Mouse (Mus musculus) duodenum, adult 2 months (tissue): Measurements from ENCODE around the gene Fam216a. TPM values are rescaled to one million over a fixed set of nuclear protein-coding genes. Genes with fewer than 3 reads are reported as not detected.

Experiments used
- polyA plus RNA-seq: library from polyadenylated mRNA; depleted of rRNA; stranded (reverse); fragments of >200 nt; gene quantifications from 2 replicates; pipeline ENCODE4 v1.2.3, GENCODE M21; 2012; ENCODE audit warnings: low replicate concordance; rRNA removed

The Fam216a gene
- 3.7 and 4.5 TPM in 2 replicates for polyA plus RNA-seq

GRCm38 (mm10) chr5:122372192-122372769 is at the start of gene Fam216a:
Gene Fam216a, minus strand, starts transcription at chr5:122372364.

GRCm38 (mm10) chr5:122421271-122422068 is 49.3 kb upstream of the Fam216a start, which contains the start of gene Anapc7:
Gene Anapc7, plus strand, starts transcription at chr5:122421693.

GRCm38 (mm10) chr5:122391786-122392180 is 19.6 kb upstream of the Fam216a start, which contains the start of gene Arpc3:
Gene Arpc3, plus strand, starts transcription at chr5:122391878.

GRCm38 (mm10) chr5:122371591-122372191 is 473 bp downstream of the Fam216a start, which contains the start of gene Gpn3:
Gene Gpn3, plus strand, starts transcription at chr5:122371876.

GRCm38 (mm10) chr5:122353807-122354491 is 18.2 kb downstream of the Fam216a start, which contains the start of the genes Rad9b and Vps29:
Gene Rad9b, minus strand, starts transcription at chr5:122354233.
Gene Vps29, plus strand, starts transcription at chr5:122354369.

Other genes with a start within 250 kb of the Fam216a start
- 0.08 TPM in 1 of 2 replicates, not detected in the other for gene Ccdc63, start 231.5 kb downstream of the Fam216a start, polyA plus RNA-seq
- gene Ppp1cc, start 214.1 kb downstream of the Fam216a start, polyA plus RNA-seq, result 36.6 and 51.9 TPM in 2 replicates
- 3.7 and 9.3 TPM in 2 replicates for gene Hvcn1, start 165.6 kb downstream of the Fam216a start, polyA plus RNA-seq
- gene Tctn1, start 107.9 kb downstream of the Fam216a start, polyA plus RNA-seq, result 5.9 and 16.3 TPM in 2 replicates
- 17.6 and 27.1 TPM in 2 replicates for gene Pptc7, start 88.0 kb downstream of the Fam216a start, polyA plus RNA-seq
- 0.62 and 0.91 TPM in 2 replicates for gene Rad9b, start 18.1 kb downstream of the Fam216a start, polyA plus RNA-seq
- 10.9 and 15.5 TPM in 2 replicates for gene Vps29, start 18.0 kb downstream of the Fam216a start, polyA plus RNA-seq
- 29.6 and 46.4 TPM in 2 replicates for gene Gpn3, start 488 bp downstream of the Fam216a start, polyA plus RNA-seq
- gene Arpc3, start 19.5 kb upstream of the Fam216a start, polyA plus RNA-seq, result 94.7 and 156 TPM in 2 replicates
- gene Anapc7, start 49.3 kb upstream of the Fam216a start, polyA plus RNA-seq, result 15.3 and 17.0 TPM in 2 replicates
- 57.1 and 66.6 TPM in 2 replicates for gene Atp2a2, start 129.9 kb upstream of the Fam216a start, polyA plus RNA-seq
- 0.15 TPM in 1 of 2 replicates, not detected in the other for gene Ift81, start 242.2 kb upstream of the Fam216a start, polyA plus RNA-seq